Mouse (Mus musculus): ENCODE measurements around the gene Tcp10c.
"Not testable (repeated sequence)": the region's sequence is repeated elsewhere in the genome, so short reads cannot be mapped to it uniquely, and the experiment has no call there.

Tcp10c gene

DNA sequence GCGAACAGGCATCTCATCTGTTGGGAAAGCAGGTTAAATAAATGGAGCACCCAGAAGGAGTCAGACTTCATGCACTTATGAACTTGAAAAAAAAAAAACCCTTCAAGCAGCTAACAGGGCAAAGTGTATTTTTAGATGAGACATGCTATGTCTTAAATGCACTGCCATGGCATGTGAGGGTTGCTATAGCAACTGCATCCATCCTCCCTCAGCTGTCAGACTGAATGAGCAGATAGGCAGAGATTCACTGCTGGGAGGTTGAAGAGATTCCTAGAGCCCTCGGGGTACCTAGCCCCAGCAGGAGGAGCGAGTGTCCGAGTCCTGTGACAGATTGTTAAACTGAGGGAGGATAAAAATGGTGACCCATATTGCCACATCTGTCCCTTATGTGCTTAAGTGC is 36.6 kb downstream of the Tcp10c start:
- not testable (repeated sequence) for DNase-seq (ENCODE audit: low read depth, low spot score)

DNA sequence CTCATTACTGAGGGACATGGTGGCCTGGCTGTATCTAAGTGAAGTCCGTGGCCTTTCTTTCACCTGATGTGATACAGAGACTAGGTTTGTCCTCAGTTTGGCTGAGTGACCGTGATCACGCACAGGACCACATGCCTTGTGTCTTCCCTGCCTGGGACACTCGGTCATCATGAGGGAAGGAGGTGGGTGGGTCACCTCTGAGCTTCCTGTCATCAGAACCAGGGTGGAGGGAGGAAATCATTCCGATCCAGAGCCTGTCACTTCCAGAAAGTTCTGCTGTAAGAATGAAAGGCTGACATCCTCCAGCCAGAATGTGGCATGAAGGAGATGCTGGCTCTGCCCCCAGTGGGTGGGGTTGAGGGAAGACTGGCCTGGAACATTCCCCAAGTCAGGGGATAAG is 45.6 kb downstream of the Tcp10c start:
- DNase-seq (ENCODE audit: low read depth, low spot score) = not testable (repeated sequence)

DNA sequence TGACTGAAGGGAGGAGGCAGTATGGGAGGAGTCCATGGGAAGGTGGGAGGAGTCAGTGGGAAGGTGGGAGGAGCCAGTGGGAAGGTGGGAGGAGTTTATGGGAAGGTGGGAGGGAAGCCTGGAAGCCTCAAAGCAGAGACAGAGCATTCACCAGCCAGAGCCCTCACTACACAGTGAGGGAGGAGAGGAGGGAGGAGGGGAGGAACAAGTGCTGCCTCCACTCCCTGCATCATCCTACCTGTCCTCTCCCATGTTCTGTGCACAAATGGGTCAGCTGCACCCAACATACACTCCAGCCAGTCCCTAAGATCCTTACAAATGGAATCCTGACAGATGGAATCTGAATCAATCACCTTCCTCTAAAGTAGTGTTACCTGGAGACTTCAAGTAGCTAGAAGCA is 47.7 kb downstream of the Tcp10c start:
- not testable (repeated sequence) for DNase-seq (ENCODE audit: low read depth, low spot score)

DNA sequence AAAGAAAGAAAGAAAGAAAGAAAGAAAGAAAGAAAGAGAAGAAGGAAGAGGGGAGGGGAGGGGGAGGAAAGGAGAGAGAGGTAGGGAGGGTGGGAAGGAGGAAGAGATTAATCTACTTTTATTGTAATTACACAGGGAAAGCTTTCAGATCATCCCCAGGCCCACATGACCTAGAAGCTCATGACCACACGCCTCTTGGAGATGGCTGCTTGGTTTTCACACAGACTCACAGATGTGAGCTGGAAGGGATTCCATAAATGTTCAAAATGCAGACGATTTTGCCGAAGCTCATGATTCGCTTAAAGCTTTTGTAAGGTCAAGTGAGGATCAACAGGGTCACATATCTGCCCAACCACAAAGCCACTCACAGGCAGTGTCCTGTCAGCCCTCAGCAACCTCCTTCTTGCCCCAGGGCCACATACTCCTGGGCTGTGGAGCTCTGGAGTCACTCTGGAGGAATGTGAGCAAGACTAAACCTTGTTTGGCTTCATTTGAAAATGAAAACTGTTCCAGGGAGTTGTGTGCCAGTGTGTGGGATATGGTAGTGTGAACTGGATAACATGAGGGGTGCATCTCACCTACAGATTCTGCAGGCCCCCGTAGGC is 49.3 kb downstream of the Tcp10c start:
- not testable (repeated sequence) for DNase-seq (ENCODE audit: low read depth, low spot score)

DNA sequence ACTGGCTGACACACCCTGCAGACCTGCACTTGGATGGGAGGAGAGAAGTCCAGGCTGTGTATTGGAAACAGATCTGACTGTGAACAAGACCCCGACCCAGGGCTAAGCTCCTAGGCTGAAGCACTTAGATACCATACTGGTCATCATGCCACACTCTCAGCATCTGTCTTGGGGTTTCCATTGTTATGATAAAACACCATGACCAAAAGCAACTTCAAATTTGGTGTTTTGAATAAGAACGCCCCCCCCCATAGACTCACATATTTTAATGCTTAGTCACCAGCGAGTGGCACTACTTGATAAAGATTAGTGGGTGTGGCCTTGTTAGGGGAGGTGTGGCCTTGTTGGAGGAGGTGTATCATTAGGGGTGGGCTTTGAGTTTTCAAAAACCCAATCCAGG is 51.7 kb downstream of the Tcp10c start:
- not testable (repeated sequence) for DNase-seq (ENCODE audit: low read depth, low spot score)

DNA sequence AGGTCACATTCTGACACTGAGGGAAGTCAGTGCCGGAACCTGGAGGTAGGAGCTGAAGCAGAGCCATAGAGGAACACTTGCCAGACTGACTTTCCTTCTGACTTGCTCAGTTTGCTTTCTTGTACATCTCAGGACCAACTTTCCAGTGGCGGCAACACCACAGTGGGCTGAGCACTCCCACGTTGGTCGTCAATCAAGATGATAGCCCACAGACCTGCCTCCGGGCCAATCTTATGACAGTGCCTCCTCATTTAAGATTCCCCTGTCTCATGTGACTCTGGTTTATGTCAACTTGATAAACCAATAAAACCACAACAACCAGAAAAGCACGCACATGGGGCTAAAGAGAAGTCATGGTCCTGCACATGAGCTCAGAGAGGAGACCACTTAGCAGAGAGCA is 52.3 kb downstream of the Tcp10c start:
- DNase-seq (ENCODE audit: low read depth, low spot score) = not testable (repeated sequence)

DNA sequence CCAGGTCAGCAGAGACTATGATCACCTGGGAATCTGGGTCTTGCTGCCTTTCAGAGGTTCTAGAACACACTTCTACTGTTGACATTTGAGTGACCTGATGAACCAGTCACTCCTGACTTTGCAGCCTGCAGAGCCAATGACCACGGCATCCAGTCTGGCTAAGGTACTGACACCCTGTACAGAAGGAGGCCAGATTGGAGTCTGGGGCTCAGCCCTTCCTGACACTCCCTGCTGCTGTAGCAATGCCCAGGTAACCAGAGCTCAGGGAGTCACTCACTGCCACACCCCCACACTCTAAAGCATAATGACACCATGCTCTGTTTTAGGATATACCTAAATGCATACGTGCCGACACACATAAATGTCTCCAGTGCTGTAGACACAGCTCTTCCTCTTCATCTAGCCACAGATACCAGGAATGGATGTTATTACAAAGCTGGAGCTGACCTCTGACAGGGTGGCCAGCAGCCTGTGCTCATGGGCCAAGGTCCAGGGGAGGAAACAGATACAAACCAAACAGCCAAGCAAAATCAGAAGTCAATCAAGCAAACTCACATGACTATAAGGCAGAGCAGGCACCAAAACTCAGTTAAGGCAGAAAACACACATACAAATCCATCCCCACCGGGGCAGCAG is 53.4 kb downstream of the Tcp10c start:
- not testable (repeated sequence) for DNase-seq (ENCODE audit: low read depth, low spot score)

DNA sequence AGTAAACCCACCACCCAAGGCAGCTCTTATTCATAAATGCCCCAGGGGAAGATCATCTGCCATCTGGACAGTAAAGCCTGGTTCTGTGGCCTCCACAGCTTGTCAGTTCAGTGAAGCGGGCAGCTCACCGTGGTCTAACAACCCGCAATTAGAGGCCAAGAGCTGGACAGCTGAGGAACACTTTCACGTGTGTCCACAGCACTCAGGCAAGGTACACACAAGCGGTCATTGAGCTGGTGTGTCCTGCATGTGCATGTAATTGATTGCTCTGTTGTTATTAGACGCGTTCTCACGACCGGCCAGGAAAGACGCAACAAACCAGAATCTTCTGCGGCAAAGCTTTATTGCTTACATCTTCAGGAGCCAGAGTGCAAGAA is 53.9 kb downstream of the Tcp10c start:
- not testable (repeated sequence) for DNase-seq (ENCODE audit: low read depth, low spot score)

DNA sequence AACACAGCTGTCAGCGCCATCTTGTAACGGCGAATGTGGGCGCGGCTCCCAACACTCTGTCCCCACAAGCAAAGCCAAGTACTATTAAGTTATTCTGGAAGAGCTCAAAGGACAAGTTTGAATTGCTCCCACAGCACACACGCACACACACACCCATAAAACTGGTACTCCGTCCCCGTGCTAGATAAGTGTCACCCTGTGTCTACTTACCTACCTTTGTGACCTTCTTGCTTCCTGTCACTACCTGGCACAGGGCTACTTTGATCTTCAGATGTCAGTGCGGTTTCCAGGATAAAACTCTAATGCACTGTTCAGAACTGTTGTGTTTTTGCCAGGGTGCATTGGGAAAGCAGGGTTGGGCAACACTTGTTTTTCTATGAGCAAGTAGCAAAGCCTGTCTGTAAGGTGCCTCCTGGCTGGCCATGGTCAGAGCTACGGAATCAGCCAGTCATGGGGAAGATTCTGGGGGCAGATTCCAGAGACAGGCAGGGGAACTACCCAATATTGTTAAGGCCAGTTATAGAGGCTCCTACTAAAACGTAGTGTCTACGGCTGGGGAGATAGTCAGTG is 66.7 kb downstream of the Tcp10c start:
- not testable (repeated sequence) for DNase-seq (ENCODE audit: low read depth, low spot score)

DNA sequence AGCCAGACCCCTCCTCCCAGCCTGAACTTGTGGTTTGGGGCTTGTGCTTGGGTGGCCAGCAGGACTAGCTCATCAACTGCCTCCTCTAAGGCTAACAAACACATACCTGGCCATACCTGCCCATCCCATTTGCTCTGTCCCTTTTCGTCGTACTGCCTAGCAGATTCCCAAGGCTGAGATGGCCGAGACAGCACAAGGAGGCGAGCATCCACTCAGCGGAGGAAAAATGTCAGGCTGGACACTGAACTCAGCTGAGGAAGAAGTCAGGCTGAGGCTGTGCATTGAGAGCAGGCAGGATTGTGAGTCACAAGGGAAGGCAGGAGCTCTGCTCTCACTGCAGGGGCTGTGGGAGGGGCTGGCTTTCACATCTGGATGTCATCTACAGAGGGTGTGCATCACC is 68.3 kb downstream of the Tcp10c start:
- DNase-seq (ENCODE audit: low read depth, low spot score) = not testable (repeated sequence)

DNA sequence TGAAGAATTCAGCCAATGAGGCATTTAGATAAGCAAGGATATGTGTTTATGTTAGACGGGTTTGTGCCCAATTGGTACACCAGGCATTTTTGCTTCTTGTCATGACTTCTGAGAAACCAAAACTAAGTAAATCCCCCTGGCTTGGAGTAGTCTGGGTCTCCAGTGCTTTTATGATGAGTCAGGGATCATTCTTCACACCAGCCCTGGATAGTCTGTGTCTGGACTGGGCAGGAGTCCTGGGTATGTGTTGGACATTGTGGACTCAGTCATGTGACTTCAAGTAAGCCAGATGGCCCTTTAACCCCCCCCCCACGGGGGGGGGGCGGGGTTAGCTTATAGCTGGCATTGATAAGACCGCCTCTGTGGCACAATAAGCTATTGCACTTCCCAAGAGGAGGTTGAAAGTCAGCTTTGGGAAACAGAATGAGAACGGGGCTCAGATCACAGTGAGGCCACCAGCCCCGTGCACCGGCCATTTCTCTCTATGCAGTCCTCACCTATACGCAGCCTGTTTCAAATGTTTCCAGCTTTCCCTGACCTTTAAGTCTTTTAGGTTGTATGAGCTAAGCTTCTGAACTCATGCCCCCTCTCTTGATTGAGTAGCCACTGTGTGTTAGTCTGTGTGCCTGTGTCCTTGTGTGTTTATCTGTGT is 69.1 kb downstream of the Tcp10c start:
- DNase-seq (ENCODE audit: low read depth, low spot score) = not testable (repeated sequence)

DNA sequence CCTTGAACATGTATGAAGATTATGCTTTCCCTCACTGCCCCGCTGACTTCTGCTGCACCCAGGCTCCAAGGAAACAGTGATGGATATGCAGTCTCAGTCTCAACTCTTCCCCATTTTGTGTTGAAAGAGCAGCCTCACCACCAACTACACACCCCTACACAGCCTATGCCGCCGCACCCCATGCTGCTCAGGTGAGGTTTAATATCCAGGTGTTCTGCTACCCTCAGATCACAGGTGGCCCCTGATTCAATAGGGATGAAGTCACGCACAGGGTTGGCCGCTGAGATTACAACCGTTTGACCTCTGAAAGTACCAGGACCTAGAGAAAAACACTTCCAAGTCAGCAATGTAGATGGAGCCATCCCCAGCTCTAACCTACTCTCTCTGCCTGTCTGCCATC is 69.9 kb downstream of the Tcp10c start:
- not testable (repeated sequence) for DNase-seq (ENCODE audit: low read depth, low spot score)

DNA sequence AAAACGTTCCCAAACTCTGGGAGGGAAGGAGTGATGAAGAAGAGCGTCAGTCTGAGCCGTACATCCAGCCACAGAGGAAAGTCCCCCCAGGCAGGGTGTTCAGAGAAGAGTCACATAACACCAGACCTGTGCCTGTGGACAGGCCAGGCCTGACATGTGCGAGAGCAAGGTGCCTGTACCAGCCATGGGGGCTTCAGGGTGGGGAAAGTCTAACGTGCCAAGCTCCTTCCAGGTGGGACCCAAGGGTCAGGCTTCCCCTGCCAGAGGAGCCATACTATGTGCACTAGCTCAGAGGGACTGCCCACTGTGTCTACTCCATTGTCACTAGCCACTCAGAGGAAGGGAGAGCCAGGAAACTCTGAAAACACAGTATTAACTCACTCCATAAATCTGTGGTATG is 71.3 kb downstream of the Tcp10c start:
- not testable (repeated sequence) for DNase-seq (ENCODE audit: low read depth, low spot score)

DNA sequence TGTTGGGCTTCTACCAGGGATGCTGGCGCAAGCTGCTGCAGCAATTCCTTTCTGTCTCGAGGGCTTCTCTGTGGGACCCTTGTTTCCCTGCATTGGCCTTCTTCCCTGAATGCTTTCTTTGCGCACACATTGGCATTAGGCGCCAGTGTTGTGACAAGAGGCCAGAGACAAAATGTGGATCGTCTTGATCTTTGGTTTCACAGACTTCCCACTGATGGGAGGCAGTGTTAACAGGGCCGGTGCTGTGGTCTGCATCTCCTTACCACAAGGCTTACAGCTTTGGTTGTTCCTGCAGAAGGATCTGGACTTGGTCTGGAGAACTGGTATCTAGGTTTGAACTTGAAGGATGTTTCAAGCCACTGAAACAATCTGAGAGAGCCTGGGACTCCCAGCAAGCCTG is 72.1 kb downstream of the Tcp10c start:
- DNase-seq (ENCODE audit: low read depth, low spot score) = not testable (repeated sequence)
